Mouse (Mus musculus) brain, embryonic 14.5 days (tissue): ENCODE measurements around the gene Ccl28. TPM values are rescaled to one million over a fixed set of nuclear protein-coding genes. Genes with fewer than 3 reads are reported as not detected.
A peak's percentile ranks its signal among the peaks of the same experiment; 100 is the strongest.

Source experiments
- DNase-seq: peaks from one replicate; pipeline ENCODE4 v3.0.0-alpha.2; 2011; ENCODE audit warnings: low read depth
- CTCF ChIP-seq: fragments of 200-500 bp; IDR thresholded peaks from 2 replicates; pipeline ENCODE4 v1.5.1; 2012; ENCODE audit warnings: inconsistent platforms, mild to moderate bottlenecking, moderate library complexity, borderline replicate concordance; ENCODE audit not compliant: insufficient read depth, insufficient read length; ENCODE audit errors: extremely low read depth
- POLR2A ChIP-seq: fragments of 200-500 bp; IDR thresholded peaks from 2 replicates; pipeline ENCODE4 v1.6.1; 2012; ENCODE audit warnings: mild to moderate bottlenecking, inconsistent platforms, borderline replicate concordance; ENCODE audit not compliant: poor library complexity, insufficient read depth, insufficient read length, severe bottlenecking; ENCODE audit errors: extremely low read depth
- polyA plus RNA-seq: library from polyadenylated mRNA; depleted of rRNA; stranded (reverse); fragments of >200 nt; gene quantifications from 2 replicates; pipeline ENCODE4 v1.2.3, GENCODE M21; 2012

Gene Ccl28
- polyA plus RNA-seq, 1 experiment: 0.30 TPM

GRCm38 (mm10) chr13:119635496-119635895 is 11.9 kb downstream of the Ccl28 start:
- TF ChIP-seq CTCF: no peak
- TF ChIP-seq POLR2A: no peak
- DNase-seq: no peak

DNA sequence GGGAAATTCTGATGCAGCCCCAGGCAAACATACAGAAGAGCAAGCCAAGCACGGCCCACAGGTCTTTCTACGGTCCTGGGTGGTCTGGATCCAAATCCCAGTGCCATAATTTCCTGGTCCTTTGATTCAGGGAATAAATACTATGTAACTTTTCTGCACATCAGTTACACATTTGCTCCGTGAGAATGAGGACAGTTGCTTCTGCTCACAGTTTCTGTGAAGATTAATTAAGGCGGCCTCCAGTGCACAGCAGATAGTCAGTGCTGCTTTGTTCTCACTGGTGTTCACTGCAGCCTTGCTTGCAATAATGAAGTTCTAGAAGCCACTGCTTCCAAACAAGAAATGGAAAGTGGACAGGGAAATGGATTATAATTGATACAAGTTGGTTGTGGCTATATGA is 14.2 kb downstream of the Ccl28 start:
- TF ChIP-seq POLR2A (no peak), CTCF (no peak)
- DNase-seq: no peak

GRCm38 (mm10) chr13:119638449-119638848 is 14.8 kb downstream of the Ccl28 start:
- DNase-seq: no peak
- TF ChIP-seq CTCF: no peak
- TF ChIP-seq POLR2A: no peak

DNA sequence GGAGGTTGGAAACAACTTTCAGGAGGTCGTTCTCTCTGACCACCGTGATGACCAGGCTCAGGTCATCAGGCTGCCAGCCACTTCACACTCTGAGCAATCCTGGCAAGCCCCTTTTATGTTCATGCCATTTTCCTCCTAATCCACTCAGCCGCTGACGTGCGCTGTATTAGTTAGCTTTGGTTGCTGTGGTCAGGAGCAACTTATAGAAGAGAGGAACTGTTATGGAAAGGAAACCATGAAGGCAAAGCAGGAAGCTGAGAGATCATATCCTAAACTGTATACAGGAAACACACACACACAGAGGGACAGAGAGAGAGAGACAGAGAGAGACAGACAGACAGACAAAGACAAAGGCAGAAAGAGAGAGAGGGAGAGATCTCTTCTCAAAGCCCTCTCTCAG is 15.7 kb downstream of the Ccl28 start:
- no peak for DNase-seq
- TF ChIP-seq CTCF: no peak
- no peak for TF ChIP-seq POLR2A

DNA sequence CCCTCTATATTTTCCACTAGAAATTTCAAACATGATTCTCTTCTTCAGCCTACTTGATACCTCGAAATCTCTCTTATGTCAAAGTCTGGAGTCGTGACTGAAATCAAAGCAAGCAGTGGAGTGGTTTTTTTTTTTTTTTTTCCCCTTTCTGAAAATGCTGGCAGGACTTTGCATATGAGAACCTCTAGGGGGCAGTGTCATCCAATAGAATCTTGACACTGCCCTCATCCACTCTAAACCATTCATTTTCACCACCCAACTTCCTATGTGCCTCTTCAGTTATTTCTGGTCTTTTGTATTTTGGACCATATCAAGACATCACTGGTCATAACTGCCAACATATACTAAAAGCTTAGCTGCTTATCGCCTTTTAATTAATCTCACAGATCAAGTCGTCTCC is 16.9 kb downstream of the Ccl28 start:
- DNase-seq: peak; percentile 74
- TF ChIP-seq CTCF: peak; percentile 59; the same call in 1 of the 2 replicates
- TF ChIP-seq POLR2A: no peak

- no peak for DNase-seq
Observed at GRCm38 (mm10) chr13:119641145-119641544, 17.5 kb downstream of the Ccl28 start.

DNA sequence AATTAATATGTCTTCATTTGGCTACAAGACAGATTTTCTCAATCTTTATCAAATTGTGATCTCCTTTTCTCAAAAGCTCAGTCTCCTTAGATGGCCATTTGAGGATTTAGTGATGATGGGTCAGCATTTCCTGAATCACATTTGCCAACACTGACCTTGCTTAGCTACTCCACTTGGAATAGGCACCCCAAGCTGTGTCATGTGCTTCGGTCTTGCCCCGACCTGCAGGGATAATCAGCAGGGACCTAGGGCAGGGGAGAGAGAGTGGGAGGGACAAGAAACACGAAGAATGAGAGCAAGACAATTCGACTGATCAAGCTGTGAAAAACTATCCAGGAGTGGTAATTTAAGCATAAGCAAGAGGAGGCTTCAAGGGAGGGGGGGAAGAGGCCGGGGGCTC is 21.1 kb downstream of the Ccl28 start:
- no peak for DNase-seq
- TF ChIP-seq CTCF: no peak

More at GRCm38 (mm10) chr13:119641145-119641544, 17.5 kb downstream of the Ccl28 start:
- TF ChIP-seq CTCF: no peak
- TF ChIP-seq POLR2A: no peak

- DNase-seq: no peak
- TF ChIP-seq POLR2A: no peak
- no peak for TF ChIP-seq CTCF
Observed at GRCm38 (mm10) chr13:119646511-119646910, 22.9 kb downstream of the Ccl28 start.

DNA sequence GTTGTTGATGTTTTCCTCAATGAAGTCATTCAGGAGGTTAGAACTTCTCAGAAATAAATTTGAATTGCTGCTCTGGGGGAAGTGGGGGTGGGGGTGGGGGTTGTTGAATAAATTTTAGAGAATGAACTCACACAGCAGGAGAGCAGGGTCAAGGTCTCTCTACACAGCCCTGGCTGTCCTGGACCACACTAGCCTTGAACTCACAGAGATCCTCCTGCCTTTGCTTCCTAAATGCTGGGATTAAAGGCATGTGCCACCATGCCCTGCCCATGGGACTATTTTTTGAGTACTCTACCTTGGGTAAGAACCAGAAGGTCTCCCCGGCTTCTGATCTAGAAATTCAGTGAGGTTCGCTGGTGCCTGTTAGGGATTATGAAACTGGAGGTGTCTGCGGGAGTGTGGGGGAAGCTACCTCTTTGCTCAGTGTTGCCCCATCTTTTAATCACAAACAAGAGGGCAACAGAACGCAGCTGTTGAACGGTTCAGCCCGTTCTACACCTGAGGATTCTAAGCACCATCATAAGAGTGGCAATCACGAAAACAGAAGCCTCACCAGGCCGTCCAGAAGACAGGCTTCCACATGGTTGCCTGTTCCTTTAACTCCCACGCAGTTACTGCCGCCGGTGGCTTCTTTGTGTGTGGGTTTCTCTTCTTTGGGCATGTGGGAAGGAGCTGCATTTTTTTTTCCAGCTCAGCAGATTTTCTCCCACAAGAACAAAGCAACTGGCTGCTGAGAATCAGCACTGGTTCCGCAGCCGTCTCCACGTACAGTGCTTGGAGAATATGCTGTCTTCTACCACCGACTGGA is 25.5 kb downstream of the Ccl28 start:
- TF ChIP-seq POLR2A (no peak), CTCF (no peak)

DNA sequence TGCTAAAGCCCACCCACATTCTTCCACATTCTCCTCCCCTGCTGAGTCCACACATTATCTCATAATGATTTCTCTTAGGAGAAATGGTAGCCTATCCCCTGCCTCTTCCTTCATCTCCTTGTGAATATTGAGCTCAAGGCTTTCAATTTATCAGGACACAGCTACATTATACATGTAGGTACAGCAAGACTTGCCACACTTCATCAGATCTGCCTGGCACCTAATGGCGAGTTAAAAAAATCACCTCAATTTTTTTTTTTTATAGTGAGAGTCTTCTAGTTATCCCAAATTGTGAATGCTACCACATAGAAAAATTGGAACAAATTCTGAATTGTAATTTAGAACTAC is 26.1 kb downstream of the Ccl28 start:
- no peak for DNase-seq
- TF ChIP-seq POLR2A (no peak), CTCF (no peak)

More for the DNA sequence above, 25.5 kb downstream of the Ccl28 start:
- DNase-seq: peak; percentile 67

DNA sequence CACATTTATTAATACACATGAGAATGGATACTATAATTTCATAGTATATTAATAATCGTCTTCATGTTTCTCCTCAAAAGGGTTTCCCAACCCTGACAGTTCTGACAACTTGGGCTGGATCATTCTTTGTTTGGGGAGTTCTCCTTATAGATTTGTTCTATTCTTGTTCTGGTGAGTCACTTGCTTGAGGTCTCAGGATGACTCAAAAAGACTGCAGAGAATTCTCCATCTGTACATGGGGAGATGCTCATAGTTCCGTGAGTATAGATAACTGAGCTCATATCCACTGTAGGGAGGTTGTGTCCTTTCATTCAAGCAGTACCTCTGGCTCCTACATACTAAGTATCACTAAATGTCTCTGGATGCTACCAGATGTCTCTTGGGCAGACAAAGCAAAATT is 31.1 kb downstream of the Ccl28 start:
- no peak for DNase-seq
- no peak for TF ChIP-seq CTCF
- no peak for TF ChIP-seq POLR2A

- no peak for TF ChIP-seq POLR2A
- no peak for TF ChIP-seq CTCF
Observed at GRCm38 (mm10) chr13:119656246-119656645, 32.6 kb downstream of the Ccl28 start.

More at GRCm38 (mm10) chr13:119656246-119656645, 32.6 kb downstream of the Ccl28 start:
- DNase-seq: no peak
